Mouse (Mus musculus) 3134 (cell line): ENCODE measurements around the gene Sult4a1.
A peak's percentile ranks its signal among the peaks of the same experiment; 100 is the strongest.

Source experiments
- DNase-seq: peaks from one replicate; pipeline ENCODE4 v3.0.0-alpha.2; 2011; ENCODE audit warnings: low spot score; ENCODE audit not compliant: insufficient read length; ENCODE audit errors: extremely low read depth

Sult4a1 gene

GRCm38 (mm10) chr15:84105105-84105923 lies at the start of gene Sult4a1:
Sult4a1 (minus strand) TSS chr15:84105754.
- no peak for DNase-seq

- DNase-seq: no peak
Observed at GRCm38 (mm10) chr15:84140929-84141328, 35.4 kb upstream of the Sult4a1 start.

GRCm38 (mm10) chr15:84140109-84140508 lies 34.6 kb upstream of the Sult4a1 start:
- no peak for DNase-seq

- no peak for DNase-seq
Observed at GRCm38 (mm10) chr15:84139592-84140005, 34.0 kb upstream of the Sult4a1 start.

- DNase-seq: no peak
Observed at GRCm38 (mm10) chr15:84136473-84137415, 31.2 kb upstream of the Sult4a1 start.

- DNase-seq: peak; percentile 25
Observed at GRCm38 (mm10) chr15:84135472-84135871, 29.9 kb upstream of the Sult4a1 start.

GRCm38 (mm10) chr15:84133440-84133839 lies 27.9 kb upstream of the Sult4a1 start:
- no peak for DNase-seq

- no peak for DNase-seq
Observed at GRCm38 (mm10) chr15:84131971-84132370, 26.4 kb upstream of the Sult4a1 start.

GRCm38 (mm10) chr15:84131096-84131786 lies 25.7 kb upstream of the Sult4a1 start:
- DNase-seq: no peak

- DNase-seq: no peak
Observed at GRCm38 (mm10) chr15:84126871-84127270, 21.3 kb upstream of the Sult4a1 start.

- no peak for DNase-seq
Observed at GRCm38 (mm10) chr15:84126447-84126846, 20.9 kb upstream of the Sult4a1 start.

- no peak for DNase-seq
Observed at GRCm38 (mm10) chr15:84124086-84124485, 18.5 kb upstream of the Sult4a1 start.

- no peak for DNase-seq
Observed at GRCm38 (mm10) chr15:84123075-84123474, 17.5 kb upstream of the Sult4a1 start, which contains the start of gene Pnpla5. Pnpla5 (minus strand) TSS chr15:84123175.

- DNase-seq: no peak
Observed at GRCm38 (mm10) chr15:84121036-84121435, 15.5 kb upstream of the Sult4a1 start.

- no peak for DNase-seq
Observed at GRCm38 (mm10) chr15:84120612-84121011, 15.1 kb upstream of the Sult4a1 start.

- no peak for DNase-seq
Observed at GRCm38 (mm10) chr15:84116466-84116865, 10.9 kb upstream of the Sult4a1 start.

- no peak for DNase-seq
Observed at GRCm38 (mm10) chr15:84115727-84116126, 10.2 kb upstream of the Sult4a1 start.

- DNase-seq: no peak
Observed at GRCm38 (mm10) chr15:84113873-84114272, 8.3 kb upstream of the Sult4a1 start.

GRCm38 (mm10) chr15:84108899-84109298 lies 3.3 kb upstream of the Sult4a1 start:
- no peak for DNase-seq

- DNase-seq: no peak
Observed at GRCm38 (mm10) chr15:84105924-84106500, 458 bp upstream of the Sult4a1 start.
